In genomic region chr5:116592801-116593430, GRCm38 (mm10) we compare ENCODE assay signal across 8 mouse cellular contexts. TPM values are rescaled to one million over a fixed set of nuclear protein-coding genes. Genes with fewer than 3 reads are reported as not detected.
DNase-seq lines count a peak whose midpoint lies in the region; ATAC-seq and TF ChIP-seq lines count a peak whose summit lies in the region.

No protein-coding gene starts in this region.

- no peak overlapping the region for H3K4me3 ChIP-seq in stomach, postnatal 0 days (ENCODE audit: low read depth, low read length)

- H3K9ac ChIP-seq in stomach, postnatal 0 days (ENCODE audit: low read length) = no peak overlapping the region

- H3K4me2 ChIP-seq in stomach, postnatal 0 days (replicated peaks; ENCODE audit: low read depth) = no peak overlapping the region

- WGBS in stomach, postnatal 0 days = 3% methylated on average over 12 of the region's 12 CpGs

- H3K36me3 ChIP-seq in stomach, postnatal 0 days (ENCODE audit: control insufficient read depth, insufficient read depth, low read length) = no peaks in the 10 kb centered on the region

- H3K4me1 ChIP-seq in stomach, postnatal 0 days (replicated peaks; ENCODE audit: control insufficient read depth, insufficient read depth) = no peaks in the 10 kb centered on the region

- peaks cover 6% of the 10 kb centered on the region; the same call in 1 of the 2 replicates for H3K27me3 ChIP-seq in stomach, postnatal 0 days (ENCODE audit: control insufficient read depth, insufficient read depth, low read length)

- H3K27ac ChIP-seq in stomach, postnatal 0 days (replicated peaks) = no peak overlapping the region

- peak; percentile 47 to 68; a peak in 3 of 4 replicates for ATAC-seq in hematopoietic stem cell, adult 5-6 weeks (replicated peaks in 1 of 2; ENCODE audit: insufficient read depth in 1 of 2, low FRiP score in 2 of 2, low TSS enrichment in 1 of 2, low read depth in 1 of 2, poor library complexity in 2 of 2, severe bottlenecking in 2 of 2)
- 0 out of 2 replicates have a peak, but pooled peaks have one; percentile 50 for ATAC-seq in megakaryocyte-erythroid progenitor cell, adult 5-6 weeks (replicated peaks; ENCODE audit: low FRiP score, low TSS enrichment, poor library complexity, severe bottlenecking)
- ATAC-seq in stomach, postnatal 0 days (ENCODE audit: low FRiP score, low TSS enrichment) = peak; percentile 54; the same call in 1 of the 2 replicates

- no peak for TF ChIP-seq EP300 in stomach, postnatal 0 days (optimal IDR thresholded peaks at IDR 0.05)

- TF ChIP-seq CTCF in stomach, postnatal 0 days (IDR thresholded peaks at IDR 0.05; ENCODE audit: low read depth) = peak; percentile 77

- DNase-seq in layer of hippocampus, adult 18-20 months (ENCODE audit: low spot score in 2 of 2) = peak; percentile 16 to 64
- DNase-seq in layer of hippocampus, adult 9-10 months (ENCODE audit: low spot score) = no peak
- peak; percentile 42 for DNase-seq in adrenal gland, postnatal 14 days
- peak; percentile 76 for DNase-seq in embryo, embryonic 11 days
- DNase-seq in stomach, postnatal 0 days (ENCODE audit: low spot score) = peak; percentile 20
- DNase-seq in thymus, adult 18-20 months = no peak

- H3K9me3 ChIP-seq in stomach, postnatal 0 days (ENCODE audit: control insufficient read depth, low read length) = no peaks in the 10 kb centered on the region

RNA-seq across cellular contexts. Expression of gene Srrm4, which starts 1.3 kb away (rescaled TPM):
- total RNA-seq in layer of hippocampus, adult 18-20 months (2021) = 10 to 100 TPM; 23.8 to 27.2 TPM
- 1.9 and 2.0 TPM in 2 replicates for total RNA-seq in adrenal gland, postnatal 14 days (2021)
- not detected in 2 replicates for total RNA-seq in hematopoietic stem cell, adult 5-6 weeks (2017)
- total RNA-seq in megakaryocyte-erythroid progenitor cell, adult 5-6 weeks (2014; fragmentation: Nextera tagmentation) = not detected in 2 replicates
- not detected in 2 replicates for total RNA-seq in megakaryocyte-erythroid progenitor cell, adult 5-6 weeks (2017)
- 0.45 and 0.48 TPM in 2 replicates for polyA plus RNA-seq in stomach, postnatal 0 days (2015; fragmentation: Nextera tagmentation; extraction: Ambion mirVana)

Comparison
In these comparisons a context has a peak if more than half of its experiments do, and no peak if none do; other contexts are left out.
1. DNase-seq: peak in layer of hippocampus, adult 18-20 months (2 of 2), adrenal gland, postnatal 14 days (single experiment), embryo, embryonic 11 days (single experiment) and stomach, postnatal 0 days (single experiment); none in layer of hippocampus, adult 9-10 months (single experiment) and thymus, adult 18-20 months (0 of 2).
2. Peak in every context shown above with its lines, with median percentiles within 50 percentile points of each other: ATAC-seq.